25 mouse cellular contexts compared by ENCODE assay signal in genomic region chr12:109396614-109397013, GRCm38 (mm10). TPM values are rescaled to one million over a fixed set of nuclear protein-coding genes. Genes with fewer than 3 reads are reported as not detected.
DNase-seq lines count a peak whose midpoint lies in the region; ATAC-seq and TF ChIP-seq lines count a peak whose summit lies in the region.
"Had no signal": no experiment of that assay in that cellular context is flagged by ENCODE, and none has a peak within 500 bp of the region (broad histone marks: within the 10 kb centered on the region; RNA-seq: fewer than 3 reads in every experiment).

No protein-coding gene starts in this region.

- H3K36me3 ChIP-seq in heart, embryonic 10.5 days = no peaks in the 10 kb centered on the region
- H3K36me3 ChIP-seq in heart, adult 2 months (ENCODE audit: control insufficient read depth, insufficient read depth, low read length) = no peaks in the 10 kb centered on the region
- H3K36me3 ChIP-seq in kidney, postnatal 0 days (ENCODE audit: insufficient read depth, low read length) = no peaks in the 10 kb centered on the region
- H3K36me3 ChIP-seq in kidney, embryonic 14.5 days (ENCODE audit: control insufficient read depth, insufficient read depth, low read length) = no peaks in the 10 kb centered on the region
- H3K36me3 ChIP-seq: embryonic facial prominence, embryonic 15.5 days; forebrain, embryonic 15.5 days; heart, embryonic 15.5 days had no signal

- H3K27ac ChIP-seq in heart, embryonic 10.5 days = 0 out of 2 replicates have a peak overlapping the region, but pooled peaks have one; percentile 4
- H3K27ac ChIP-seq in heart, adult 2 months = no peak overlapping the region
- no peak overlapping the region for H3K27ac ChIP-seq in kidney, postnatal 0 days
- no peak overlapping the region for H3K27ac ChIP-seq in kidney, embryonic 14.5 days (ENCODE audit: low read depth, low read length)
- H3K27ac ChIP-seq: embryonic facial prominence, embryonic 15.5 days; forebrain, embryonic 15.5 days had no signal

- H3K4me3 ChIP-seq in heart, embryonic 10.5 days = no peak overlapping the region
- no peak overlapping the region for H3K4me3 ChIP-seq in heart, adult 2 months
- no peak overlapping the region for H3K4me3 ChIP-seq in kidney, postnatal 0 days (replicated peaks; ENCODE audit: low read depth, low read length)
- H3K4me3 ChIP-seq in kidney, embryonic 14.5 days (ENCODE audit: low read length) = no peak overlapping the region
- H3K4me3 ChIP-seq: embryonic facial prominence, embryonic 15.5 days; erythroblast, embryonic 14.5 days; forebrain, embryonic 15.5 days; heart, embryonic 15.5 days had no signal

- peaks cover 49% of the 10 kb centered on the region for H3K4me1 ChIP-seq in heart, embryonic 10.5 days
- no peaks in the 10 kb centered on the region for H3K4me1 ChIP-seq in heart, adult 2 months (ENCODE audit: control insufficient read depth, insufficient read depth, low read length)
- peaks cover 3% of the 10 kb centered on the region; the same call in 1 of the 2 replicates for H3K4me1 ChIP-seq in kidney, postnatal 0 days (replicated peaks; ENCODE audit: insufficient read depth, low read length)
- H3K4me1 ChIP-seq in kidney, embryonic 14.5 days (ENCODE audit: control insufficient read depth, insufficient read depth, low read length) = peaks cover 10% of the 10 kb centered on the region

- no peak overlapping the region for H3K4me2 ChIP-seq in kidney, postnatal 0 days (ENCODE audit: low read length)
- H3K4me2 ChIP-seq in kidney, embryonic 14.5 days (replicated peaks; ENCODE audit: low read depth, low read length) = no peak overlapping the region
- H3K4me2 ChIP-seq: embryonic facial prominence, embryonic 15.5 days; forebrain, embryonic 15.5 days; heart, embryonic 15.5 days had no signal

- no peak for ATAC-seq in kidney, postnatal 0 days (replicated peaks; ENCODE audit: low FRiP score, low read depth)
- ATAC-seq in kidney, embryonic 14.5 days (ENCODE audit: low FRiP score, low TSS enrichment) = no peak
- ATAC-seq: activated CD4-positive, CD25-positive, alpha-beta regulatory T cell, adult 4 months; forebrain, embryonic 15.5 days; hindbrain, embryonic 16.5 days; Patski had no signal

- DNase-seq in heart, embryonic 10.5 days (ENCODE audit: low spot score) = no peak
- no peak for DNase-seq in heart, adult 2 months
- no peak for DNase-seq in kidney, postnatal 0 days (ENCODE audit: low spot score)
- peak; percentile 41 for DNase-seq in 3T3-L1 (ENCODE audit: low read depth, low spot score)
- DNase-seq in NIH3T3 (ENCODE audit: low read depth) = peak; percentile 51
- no peak for DNase-seq in frontal cortex, postnatal 36 days (ENCODE audit: low spot score in 2 of 2)
- DNase-seq: adrenal gland, postnatal 36 days; B cell, adult 2 months; cerebellum, adult 2 months; cerebellum, postnatal 10 days; embryo, embryonic 11 days; gastrocnemius, postnatal 14 days; heart, postnatal 14 days; kidney, adult 2 months had no signal

- H3K27me3 ChIP-seq in heart, embryonic 10.5 days (ENCODE audit: insufficient read depth, poor library complexity, severe bottlenecking) = peaks cover 47% of the 10 kb centered on the region
- H3K27me3 ChIP-seq in heart, adult 2 months (ENCODE audit: control insufficient read depth, insufficient read depth, low read length) = no peaks in the 10 kb centered on the region
- H3K27me3 ChIP-seq in kidney, postnatal 0 days (ENCODE audit: insufficient read depth, low read length) = no peaks in the 10 kb centered on the region
- H3K27me3 ChIP-seq in kidney, embryonic 14.5 days (ENCODE audit: control insufficient read depth, insufficient read depth, low read length) = no peaks in the 10 kb centered on the region; the same call in 1 of the 2 replicates
- H3K27me3 ChIP-seq: embryonic facial prominence, embryonic 15.5 days; forebrain, embryonic 15.5 days; Patski had no signal

- no peak for TF ChIP-seq EP300 in heart, adult 2 months (IDR thresholded peaks at IDR 0.05; ENCODE audit: insufficient read depth, low read depth, low read length)

- no peak for TF ChIP-seq CTCF in heart, adult 2 months (IDR thresholded peaks at IDR 0.05)
- TF ChIP-seq CTCF in kidney, postnatal 0 days (IDR thresholded peaks at IDR 0.05; ENCODE audit: low read depth) = peak; percentile 26; the same call in 1 of the 2 replicates

- TF ChIP-seq POLR2A in heart, adult 2 months (IDR thresholded peaks at IDR 0.05; ENCODE audit: insufficient read depth, low read depth, low read length) = no peak

- intact Hi-C loops in heart, adult 2 months (cut with DNase I) = no loop called here

- no peaks in the 10 kb centered on the region for H3K9me3 ChIP-seq in heart, embryonic 10.5 days
- H3K9me3 ChIP-seq in kidney, postnatal 0 days (replicated peaks; ENCODE audit: low read length) = no peaks in the 10 kb centered on the region
- H3K9me3 ChIP-seq in kidney, embryonic 14.5 days (ENCODE audit: control insufficient read depth, low read length) = no peaks in the 10 kb centered on the region
- H3K9me3 ChIP-seq: embryonic facial prominence, embryonic 15.5 days; forebrain, embryonic 15.5 days; heart, embryonic 15.5 days had no signal

- no peak overlapping the region for H3K9ac ChIP-seq in heart, adult 2 months (ENCODE audit: low read depth, low read length)
- H3K9ac ChIP-seq in kidney, postnatal 0 days (ENCODE audit: low read depth, low read length) = no peak overlapping the region
- no peak overlapping the region for H3K9ac ChIP-seq in kidney, embryonic 14.5 days (ENCODE audit: low read depth, low read length)
- H3K9ac ChIP-seq: embryonic facial prominence, embryonic 15.5 days; forebrain, embryonic 15.5 days; heart, embryonic 15.5 days had no signal

- H3K79me2 ChIP-seq in heart, adult 2 months (replicated peaks; ENCODE audit: control insufficient read depth, insufficient read depth, low read length) = no peaks in the 10 kb centered on the region

- 81% methylated on average over 6 of the region's 6 CpGs for WGBS in heart, embryonic 10.5 days
- WGBS in heart, adult 2 months = 85% methylated on average over 6 of the region's 6 CpGs
- 79% methylated on average over 6 of the region's 6 CpGs for WGBS in kidney, postnatal 0 days
- 76% methylated on average over 6 of the region's 6 CpGs for WGBS in kidney, embryonic 14.5 days

RNA-seq across cellular contexts. Expression of gene Dlk1, which starts 56.0 kb away (rescaled TPM):
- polyA plus RNA-seq in heart, embryonic 10.5 days (2016; fragmentation: Nextera tagmentation; extraction: Ambion mirVana) = 56.8 and 345 TPM in 2 replicates
- total RNA-seq in heart, adult 2 months (2021) = under 1 TPM in 1 of 2 experiments, not detected in 1; 0.23 TPM
- 0.90 and 1.3 TPM in 2 replicates for polyA plus RNA-seq in heart, adult 2 months (2012; rRNA removed)
- polyA plus RNA-seq in kidney, postnatal 0 days (2015; fragmentation: Nextera tagmentation; extraction: Ambion mirVana) = 25.2 and 31.1 TPM in 2 replicates
- polyA plus RNA-seq in kidney, embryonic 14.5 days (2014; fragmentation: Nextera tagmentation; extraction: Ambion mirVana) = 51.1 and 52.4 TPM in 2 replicates
- total RNA-seq: common myeloid progenitor, adult 5-6 weeks; hematopoietic stem cell, adult 5-6 weeks; MEL had no signal
- polyA plus RNA-seq: activated CD4-positive, CD25-positive, alpha-beta regulatory T cell, adult 4 months; Patski had no signal

Comparison
In these comparisons a context has a peak if more than half of its experiments do, and no peak if none do; other contexts are left out.
1. RNA of gene Dlk1, which starts 56.0 kb away (polyA plus RNA-seq): 56.8 to 345 TPM in heart, embryonic 10.5 days, 51.1 to 52.4 TPM in kidney, embryonic 14.5 days and 25.2 to 31.1 TPM in kidney, postnatal 0 days; 0.90 to 1.3 TPM in heart, adult 2 months; every median in the first group is over 10 times any median in the second.
2. DNase-seq: peak in 3T3-L1 (single experiment) and NIH3T3 (single experiment); none in heart, embryonic 10.5 days (single experiment), heart, adult 2 months (0 of 2), kidney, postnatal 0 days (single experiment) and frontal cortex, postnatal 36 days (0 of 2).